Mouse (Mus musculus) MEL (cell line): ENCODE results near the gene Zfp985. TPM values are rescaled to one million over a fixed set of nuclear protein-coding genes. Genes with fewer than 3 reads are reported as not detected.
"Not testable (repeated sequence)": the region's sequence is repeated elsewhere in the genome, so short reads cannot be mapped to it uniquely, and the experiment has no call there.

ENCODE experiments used
- DNase-seq: peaks from one replicate; pipeline ENCODE4 v3.0.0; 2011; ENCODE audit warnings: low read depth, low spot score
- H3K27ac ChIP-seq: 2 replicates; pipeline ENCODE4 v1.5.1; 2012; ENCODE audit warnings: low read depth, mild to moderate bottlenecking, control low read depth, low read length, moderate library complexity; ENCODE audit not compliant: control insufficient read depth
- H3K27me3 ChIP-seq, 2 experiments: fragments of 150-350 bp in 1 of 2; sonication (generic) in 1 of 2; 2 replicates each; pipeline ENCODE4 v1.6.1; 2012; ENCODE audit warnings: low read length in 2 of 2, mild to moderate bottlenecking in 2 of 2, improper control_type of control experiment in 1 of 2, moderate library complexity in 1 of 2; ENCODE audit not compliant: insufficient read depth in 2 of 2, control insufficient read depth in 1 of 2
- H3K36me3 ChIP-seq, 2 experiments: 2 replicates each; pipeline ENCODE4 v1.6.1; 2012 to 2014; ENCODE audit warnings: low read length in 2 of 2, improper control_type of control experiment in 1 of 2, inconsistent platforms in 1 of 2, mild to moderate bottlenecking in 1 of 2; ENCODE audit not compliant: insufficient read depth in 2 of 2, control insufficient read depth in 1 of 2
- H3K4me1 ChIP-seq, 2 experiments: fragments of 150-350 bp in 1 of 2; sonication (generic) in 1 of 2; 2 replicates each; pipeline ENCODE4 v1.6.1; 2012; ENCODE audit warnings: low read length in 2 of 2, improper control_type of control experiment in 1 of 2, mild to moderate bottlenecking in 1 of 2; ENCODE audit not compliant: insufficient read depth in 2 of 2, control insufficient read depth in 1 of 2
- H3K4me3 ChIP-seq, 2 experiments: fragments of 150-350 bp in 1 of 2; sonication (generic) in 1 of 2; 2 replicates each; pipeline ENCODE4 v1.5.1; 2012; ENCODE audit warnings: low read depth in 2 of 2, low read length in 2 of 2, mild to moderate bottlenecking in 2 of 2, moderate library complexity in 2 of 2, control low read depth in 1 of 2, improper control_type of control experiment in 1 of 2; ENCODE audit not compliant: control insufficient read depth in 1 of 2, insufficient read depth in 1 of 2
- H3K79me2 ChIP-seq: 2 replicates; pipeline ENCODE4 v1.6.1; 2012; ENCODE audit warnings: mild to moderate bottlenecking, low read length, moderate library complexity; ENCODE audit not compliant: control insufficient read depth, poor library complexity, insufficient read depth
- H3K9ac ChIP-seq: 2 replicates; pipeline ENCODE4 v1.6.1; 2012; ENCODE audit warnings: low read depth, mild to moderate bottlenecking, control low read depth, low read length, moderate library complexity; ENCODE audit not compliant: control insufficient read depth, poor library complexity, severe bottlenecking
- H3K9me3 ChIP-seq: fragments of 150-350 bp; sonication (generic); replicated peaks from 2 replicates; pipeline ENCODE4 v1.6.1; 2012; ENCODE audit warnings: mild to moderate bottlenecking, low read length, improper control_type of control experiment, moderate library complexity; ENCODE audit not compliant: insufficient read depth
- CHD1 ChIP-seq: IDR thresholded peaks from 2 replicates; pipeline ENCODE4 v1.6.1; 2012; ENCODE audit warnings: low read depth, mild to moderate bottlenecking, inconsistent platforms, low read length, improper control_type of control experiment
- CHD2 ChIP-seq: IDR thresholded peaks from 2 replicates; pipeline ENCODE4 v1.6.1; 2011; ENCODE audit warnings: low read length, improper control_type of control experiment
- E2F4 ChIP-seq: IDR thresholded peaks from 2 replicates; pipeline ENCODE4 v1.6.1; 2011; ENCODE audit warnings: low read depth, low read length, improper control_type of control experiment, borderline replicate concordance
- GABPA ChIP-seq: IDR thresholded peaks from 2 replicates; pipeline ENCODE4 v1.6.1; 2012; ENCODE audit warnings: low read depth, mild to moderate bottlenecking, inconsistent platforms, low read length, improper control_type of control experiment, moderate library complexity
- HCFC1 ChIP-seq: IDR thresholded peaks from 2 replicates; pipeline ENCODE4 v1.6.1; 2012; ENCODE audit warnings: low read depth, mild to moderate bottlenecking, inconsistent platforms, low read length, improper control_type of control experiment, moderate library complexity
- JUND ChIP-seq: IDR thresholded peaks from 2 replicates; pipeline ENCODE4 v1.6.1; 2011; ENCODE audit warnings: low read depth, mild to moderate bottlenecking, improper control_type of control experiment, low read length
- KAT2A ChIP-seq: conservative IDR thresholded peaks from 2 replicates; pipeline ENCODE4 v1.6.1; 2012; ENCODE audit warnings: low read depth, low read length, improper control_type of control experiment, inconsistent platforms
- MAX ChIP-seq: IDR thresholded peaks from 2 replicates; pipeline ENCODE4 v1.6.1; 2011; ENCODE audit warnings: low read length, improper control_type of control experiment
- MAZ ChIP-seq: IDR thresholded peaks from 2 replicates; pipeline ENCODE4 v1.6.1; 2012; ENCODE audit warnings: low read depth, mild to moderate bottlenecking, inconsistent platforms, low read length, improper control_type of control experiment
- MEF2A ChIP-seq: IDR thresholded peaks from 2 replicates; pipeline ENCODE4 v1.6.1; 2014; ENCODE audit warnings: low read depth, mild to moderate bottlenecking, inconsistent platforms, low read length, improper control_type of control experiment; ENCODE audit not compliant: poor library complexity, insufficient replicate concordance, severe bottlenecking; ENCODE audit errors: extremely low read depth
- MYB ChIP-seq: IDR thresholded peaks from 2 replicates; pipeline ENCODE4 v1.6.1; 2011; ENCODE audit warnings: mild to moderate bottlenecking, low read depth, low read length, improper control_type of control experiment
- MYC ChIP-seq: IDR thresholded peaks from 2 replicates; pipeline ENCODE4 v1.6.1; 2011; ENCODE audit warnings: low read depth, mild to moderate bottlenecking, low read length, improper control_type of control experiment, moderate library complexity
- RCOR1 ChIP-seq: IDR thresholded peaks from 2 replicates; pipeline ENCODE4 v1.6.1; 2012; ENCODE audit warnings: low read depth, mild to moderate bottlenecking, inconsistent platforms, low read length, improper control_type of control experiment
- TAL1 ChIP-seq: IDR thresholded peaks from 2 replicates; pipeline ENCODE4 v1.6.1; 2012; ENCODE audit warnings: mild to moderate bottlenecking, inconsistent platforms, low read length, moderate library complexity, mixed read lengths
- UBTF ChIP-seq: IDR thresholded peaks from 2 replicates; pipeline ENCODE4 v1.6.1; 2012; ENCODE audit warnings: low read depth, mild to moderate bottlenecking, inconsistent platforms, low read length, improper control_type of control experiment, moderate library complexity, borderline replicate concordance; ENCODE audit not compliant: insufficient read depth
- USF2 ChIP-seq, 2 experiments: IDR thresholded peaks; 2 replicates each; pipeline ENCODE4 v1.6.1; 2011 to 2012; ENCODE audit warnings: improper control_type of control experiment in 2 of 2, low read length in 2 of 2, borderline replicate concordance in 1 of 2, inconsistent platforms in 1 of 2, low read depth in 1 of 2, mild to moderate bottlenecking in 1 of 2; ENCODE audit not compliant: insufficient read depth in 1 of 2
- ZKSCAN1 ChIP-seq: IDR thresholded peaks from 2 replicates; pipeline ENCODE4 v1.6.1; 2012; ENCODE audit warnings: low read depth, mild to moderate bottlenecking, inconsistent platforms, low read length, improper control_type of control experiment, moderate library complexity
- polyA plus RNA-seq, 2 experiments: library from polyadenylated mRNA; stranded (reverse) in 1 of 2; unstranded in 1 of 2; fragments of >175 nt in 1 of 2; fragments of >200 nt in 1 of 2; gene quantifications; 2 replicates each; pipeline versions ENCODE4 v1.2.1 to v1.2.4; 2012; ENCODE audit warnings: low replicate concordance in 2 of 2, low read depth in 1 of 2; ENCODE audit not compliant: insufficient read length in 2 of 2, insufficient read depth in 1 of 2, missing spikeins in 1 of 2
- total RNA-seq: library from RNA; depleted of rRNA; stranded (reverse); fragments of 300-350 nt; gene quantifications from 2 replicates; pipeline ENCODE4 v1.2.3, GENCODE M21; 2012; rRNA removed

Gene Zfp985
- total and polyA plus RNA-seq, 3 experiments, result 0.54 to 1.2 TPM; not detected in 1

- no peak for DNase-seq
- Histone ChIP-seq H3K9ac (no peak overlapping the region), H3K27ac (no peak overlapping the region), H3K27me3 (no peaks in the 10 kb centered on the region), H3K79me2 (no peaks in the 10 kb centered on the region), H3K36me3 (no peaks in the 10 kb centered on the region), H3K4me1 (no peaks in the 10 kb centered on the region), H3K4me3 (no peak overlapping the region), H3K9me3 (no peaks in the 10 kb centered on the region; the same call in 1 of the 2 replicates)
- no peak for TF ChIP-seq RCOR1
- no peak for TF ChIP-seq MEF2A
- TF ChIP-seq HCFC1, result no peak
- no peak for TF ChIP-seq TAL1
- TF ChIP-seq JUND, result no peak
- no peak for TF ChIP-seq USF2 (IDR thresholded peaks at IDR 0.05; ENCODE audit: borderline replicate concordance in 1 of 2, insufficient read depth in 1 of 2, low read depth in 1 of 2, low read length in 2 of 2)
- TF ChIP-seq CHD2, result no peak
- no peak for TF ChIP-seq MYC
- no peak for TF ChIP-seq GABPA
- no peak for TF ChIP-seq CHD1
- TF ChIP-seq UBTF, result no peak
- TF ChIP-seq MAZ, result no peak
- no peak for TF ChIP-seq ZKSCAN1
- no peak for TF ChIP-seq MYB
- TF ChIP-seq MAX, result no peak
- TF ChIP-seq E2F4, result no peak
- no peak for TF ChIP-seq KAT2A
Measured at GRCm38 (mm10) chr4:147605521-147605920, 52.4 kb downstream of the Zfp985 start.

GRCm38 (mm10) chr4:147606511-147606910 is 53.4 kb downstream of the Zfp985 start:
- H3K36me3 ChIP-seq, H3K4me3 ChIP-seq, H3K9ac ChIP-seq, H3K79me2 ChIP-seq, DNase-seq, H3K4me1 ChIP-seq, H3K27me3 ChIP-seq, H3K9me3 ChIP-seq, H3K27ac ChIP-seq: not testable (repeated sequence)

GRCm38 (mm10) chr4:147633818-147634262 is 80.8 kb downstream of the Zfp985 start:
- H3K27me3 ChIP-seq, H3K36me3 ChIP-seq, H3K4me3 ChIP-seq, H3K4me1 ChIP-seq, H3K9me3 ChIP-seq, H3K79me2 ChIP-seq, DNase-seq, H3K27ac ChIP-seq, H3K9ac ChIP-seq: not testable (repeated sequence)

Other genes with a start within 250 kb of the Zfp985 start
- gene Zfp988, start 247.6 kb upstream of the Zfp985 start, total RNA-seq, result 0.19 and 0.23 TPM in 2 replicates
- under 1 TPM in 1 of 2 experiments, not detected in 1; 0.43 TPM for gene Zfp988, start 247.6 kb upstream of the Zfp985 start, polyA plus RNA-seq
- 0.23 and 0.58 TPM in 2 replicates for gene Zfp978, start 192.0 kb upstream of the Zfp985 start, total RNA-seq
- under 1 TPM in 1 of 2 experiments, not detected in 1; 0.28 TPM for gene Zfp978, start 192.0 kb upstream of the Zfp985 start, polyA plus RNA-seq
- gene Zfp982, start 60.9 kb upstream of the Zfp985 start, total RNA-seq, result 1.7 TPM in 2 replicates
- gene Zfp982, start 60.9 kb upstream of the Zfp985 start, polyA plus RNA-seq, result under 1 TPM in 1 of 2 experiments, not detected in 1; 0.99 TPM
- 0.13 and 0.27 TPM in 2 replicates for gene Gm16503, start 13.1 kb upstream of the Zfp985 start, total RNA-seq
- gene Gm16503, start 13.1 kb upstream of the Zfp985 start, polyA plus RNA-seq, result under 1 TPM in 1 of 2 experiments, not detected in 1; 0.14 TPM
- 12.1 and 14.3 TPM in 2 replicates for gene Zfp979, start 89.2 kb downstream of the Zfp985 start, total RNA-seq
- 10 to 100 TPM in 1 of 2 experiments, 1 to 10 TPM in 1; 7.9 to 76.0 TPM for gene Zfp979, start 89.2 kb downstream of the Zfp985 start, polyA plus RNA-seq
- gene Zfp534, start 149.3 kb downstream of the Zfp985 start, total RNA-seq, result not detected in 2 replicates
- under 1 TPM in 1 of 2 experiments, not detected in 1; 0.13 TPM for gene Zfp534, start 149.3 kb downstream of the Zfp985 start, polyA plus RNA-seq